Mouse (Mus musculus): ENCODE data around the gene Adra1b.
A peak's percentile ranks its signal among the peaks of the same experiment; 100 is the strongest.

The Adra1b gene

DNA sequence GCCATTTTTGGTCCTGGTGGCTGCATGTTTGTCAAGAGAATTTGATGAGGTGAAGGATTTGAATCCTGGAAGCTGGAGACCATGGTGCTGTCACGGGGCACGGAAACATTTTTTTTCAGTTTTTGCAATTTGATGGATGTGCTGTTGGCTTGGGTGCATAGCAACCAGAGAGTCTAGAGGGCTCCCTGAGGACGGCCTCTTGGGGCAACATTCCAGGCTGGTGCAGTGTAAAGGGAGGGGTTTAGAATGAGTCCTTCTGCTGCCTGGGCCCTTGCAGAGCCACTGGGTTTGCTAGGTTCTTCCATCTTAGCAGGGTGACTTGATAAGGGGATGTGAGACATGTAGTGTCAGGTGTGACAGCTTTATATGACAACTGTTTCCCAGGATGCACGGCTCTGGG is 8.5 kb downstream of the Adra1b start:
- no peak for DNase-seq

DNA sequence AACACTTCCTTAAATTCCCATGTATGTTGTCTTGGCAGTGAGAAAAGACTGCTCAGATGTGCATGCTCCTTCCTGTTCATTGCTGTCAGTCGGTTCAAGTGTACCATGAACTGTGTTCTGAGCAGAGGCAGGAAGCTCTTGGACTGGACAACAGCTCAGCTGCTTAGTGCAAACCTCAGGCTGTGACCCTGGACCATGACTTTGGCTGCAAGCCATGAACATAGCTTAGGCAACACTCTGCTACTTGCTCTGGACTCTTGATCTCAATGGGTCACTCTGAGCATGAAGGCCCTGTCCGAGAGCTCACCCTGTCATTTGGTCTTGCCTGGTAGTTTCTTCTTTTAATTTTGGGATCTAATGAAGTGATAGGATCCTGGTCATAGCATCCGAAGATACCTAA is 9.6 kb downstream of the Adra1b start:
- peak in 1 of 2 experiments; percentile 25 for DNase-seq

DNA sequence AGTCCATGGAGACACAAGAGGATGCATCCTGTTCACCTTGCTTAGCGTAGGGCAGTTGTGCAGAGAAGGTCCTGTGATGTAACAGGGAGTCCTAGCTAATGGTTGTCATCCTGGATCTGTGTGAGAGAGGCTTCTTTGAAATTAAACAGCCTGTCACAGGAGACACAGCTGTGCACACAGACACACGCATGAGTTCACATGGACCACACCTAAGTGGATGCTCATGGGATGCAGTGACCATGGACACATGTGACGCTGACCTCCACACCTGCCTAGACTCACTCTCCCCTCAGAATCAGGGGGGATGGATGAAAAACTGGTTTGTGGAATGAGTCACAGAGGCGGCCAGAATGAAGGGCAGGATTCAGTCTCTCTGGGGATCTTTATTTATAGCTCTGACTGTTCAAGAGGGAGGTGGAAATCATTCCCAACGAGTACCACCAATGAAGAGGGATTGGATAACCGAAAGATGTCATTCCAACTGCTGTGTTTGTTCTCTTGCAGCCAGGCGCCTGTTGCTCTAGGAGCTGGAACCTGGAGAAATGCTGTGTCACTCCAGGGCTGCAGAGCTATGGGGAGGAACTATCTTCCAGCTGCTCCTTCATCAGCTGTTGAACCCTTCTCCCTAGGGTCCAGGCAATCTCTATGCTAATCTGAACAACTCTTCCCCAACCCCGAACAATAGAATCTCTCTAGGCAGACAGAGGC is 11.6 kb downstream of the Adra1b start:
- no peak for DNase-seq

DNA sequence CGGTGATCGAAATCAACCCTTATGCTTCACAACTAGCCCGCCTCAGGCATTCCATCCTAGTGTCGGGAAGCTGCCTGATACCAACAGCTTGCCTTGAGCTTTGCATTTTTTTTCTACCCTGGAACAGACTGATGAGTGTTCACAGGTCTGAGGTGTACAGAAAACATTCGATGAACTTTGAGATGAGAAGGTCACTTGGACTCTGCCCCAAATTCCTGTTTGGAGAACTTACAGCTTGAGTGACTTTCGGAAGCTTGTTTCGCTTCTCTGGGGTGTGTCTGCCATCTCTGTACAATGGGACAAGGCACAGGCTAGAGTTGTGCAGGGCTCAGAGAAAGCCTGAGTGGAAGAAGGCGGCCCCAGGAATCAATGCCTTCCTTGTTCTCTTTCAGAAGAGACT is 12.3 kb downstream of the Adra1b start:
- DNase-seq, result no peak

DNA sequence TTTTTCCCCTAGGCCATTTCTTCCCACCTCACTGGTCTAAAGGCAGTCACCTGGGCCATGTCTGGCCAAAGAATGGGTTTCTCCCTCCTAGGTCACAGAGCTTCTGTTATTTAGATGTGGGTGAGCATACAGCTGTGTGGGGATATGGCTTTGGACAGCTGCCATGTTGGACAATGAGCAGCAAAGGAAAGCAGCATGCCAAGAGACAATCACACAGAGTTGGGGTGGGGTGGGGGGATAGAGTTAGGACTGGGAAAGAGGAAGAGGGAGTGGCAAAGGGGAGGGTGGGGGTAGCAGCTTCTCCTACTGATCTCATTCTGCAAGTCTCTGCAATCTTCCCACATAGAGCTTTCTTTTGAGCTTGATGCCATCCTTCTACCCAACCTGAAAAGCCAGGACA is 13.4 kb downstream of the Adra1b start:
- DNase-seq, result no peak

DNA sequence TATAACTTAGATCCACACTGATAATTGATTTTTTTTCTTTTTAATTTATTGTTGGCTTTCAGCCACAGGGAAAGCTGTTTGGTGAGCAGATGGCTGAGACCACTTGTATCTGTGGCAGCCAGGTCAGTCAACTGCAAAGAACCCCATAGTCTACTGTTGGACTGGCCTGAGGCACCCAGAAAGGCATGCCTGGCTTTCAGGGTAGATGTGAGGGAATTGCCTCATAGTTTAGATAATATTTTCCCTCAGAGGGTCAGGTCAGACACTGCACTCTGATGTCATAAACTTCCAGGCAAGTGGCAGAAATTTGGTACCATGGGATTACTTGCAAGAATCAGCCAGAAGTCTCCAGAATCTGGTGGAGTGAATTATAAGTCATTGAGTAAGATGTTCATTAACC is 16.5 kb downstream of the Adra1b start:
- no peak for DNase-seq

DNA sequence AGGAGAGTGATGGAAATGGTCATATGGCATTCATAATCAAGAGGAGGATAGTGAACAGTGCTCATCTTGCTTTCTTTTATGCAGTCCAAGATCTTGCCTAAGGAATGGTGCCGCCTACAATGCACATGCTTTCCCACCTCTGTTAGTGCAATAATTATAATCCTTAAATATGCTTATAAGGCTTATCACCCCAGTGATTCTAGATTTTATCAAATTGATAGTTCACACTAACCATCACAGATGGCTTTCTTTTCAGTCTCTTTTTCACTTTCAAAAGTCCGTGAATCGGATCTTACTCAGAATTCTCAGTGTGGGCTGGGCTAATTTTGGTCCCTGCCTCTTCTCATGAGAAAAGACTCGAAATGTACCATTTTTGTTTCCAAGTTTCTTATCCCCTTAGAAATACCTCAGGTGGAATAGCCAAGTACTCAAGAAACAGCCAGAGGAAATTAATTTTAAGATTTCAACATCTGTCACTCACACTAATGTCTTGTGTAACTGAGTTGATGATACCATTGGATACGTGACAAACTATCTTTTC is 17.3 kb downstream of the Adra1b start:
- DNase-seq, result no peak

DNA sequence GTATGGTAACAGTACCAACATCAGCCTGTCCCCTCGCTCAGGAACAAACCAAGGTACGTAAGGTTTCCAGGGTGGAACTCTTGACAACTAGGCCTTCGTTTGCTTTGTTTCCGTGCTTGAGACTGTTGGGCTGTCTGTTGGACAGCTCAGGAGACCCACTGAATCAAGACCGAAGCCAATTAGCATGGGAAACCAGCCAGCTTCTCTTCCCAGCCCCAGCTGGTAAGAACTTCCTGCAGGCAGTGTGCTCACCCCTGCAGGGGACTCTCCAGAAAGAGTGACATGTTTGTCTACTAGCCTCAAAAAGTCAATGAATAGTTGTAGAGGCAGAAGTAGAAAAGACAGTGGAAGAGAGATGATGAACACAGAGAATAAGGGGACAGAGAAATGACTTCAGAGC is 23.8 kb downstream of the Adra1b start:
- DNase-seq, result peak; percentile 4 to 11

DNA sequence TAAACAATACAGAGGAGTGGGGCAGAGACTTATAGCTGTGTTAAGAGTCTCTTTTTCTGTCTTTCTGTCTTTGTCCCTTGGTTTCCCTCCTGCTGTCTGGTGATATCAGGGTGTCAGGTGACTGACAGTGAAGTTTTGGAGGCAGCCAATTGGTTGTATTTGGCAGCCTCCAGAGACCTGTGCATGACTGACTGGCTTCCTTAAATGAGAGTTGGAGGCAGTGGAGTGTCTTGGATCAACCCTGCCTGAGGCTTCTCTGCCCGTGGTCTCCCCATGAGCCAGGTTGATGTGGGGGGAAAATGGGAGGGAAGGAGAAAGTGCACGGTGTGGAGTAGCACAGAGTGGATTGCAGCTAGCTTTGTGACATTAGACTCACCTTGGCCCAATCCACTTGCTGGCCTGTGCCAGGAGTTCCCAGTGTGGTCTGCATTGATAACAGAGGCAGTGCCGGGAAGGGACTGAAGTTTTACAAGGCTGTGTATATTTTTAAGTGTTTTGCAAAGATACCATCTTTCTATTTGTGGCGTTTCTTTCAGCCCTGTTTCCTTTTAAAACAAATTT is 33.2 kb downstream of the Adra1b start:
- no peak for DNase-seq

DNA sequence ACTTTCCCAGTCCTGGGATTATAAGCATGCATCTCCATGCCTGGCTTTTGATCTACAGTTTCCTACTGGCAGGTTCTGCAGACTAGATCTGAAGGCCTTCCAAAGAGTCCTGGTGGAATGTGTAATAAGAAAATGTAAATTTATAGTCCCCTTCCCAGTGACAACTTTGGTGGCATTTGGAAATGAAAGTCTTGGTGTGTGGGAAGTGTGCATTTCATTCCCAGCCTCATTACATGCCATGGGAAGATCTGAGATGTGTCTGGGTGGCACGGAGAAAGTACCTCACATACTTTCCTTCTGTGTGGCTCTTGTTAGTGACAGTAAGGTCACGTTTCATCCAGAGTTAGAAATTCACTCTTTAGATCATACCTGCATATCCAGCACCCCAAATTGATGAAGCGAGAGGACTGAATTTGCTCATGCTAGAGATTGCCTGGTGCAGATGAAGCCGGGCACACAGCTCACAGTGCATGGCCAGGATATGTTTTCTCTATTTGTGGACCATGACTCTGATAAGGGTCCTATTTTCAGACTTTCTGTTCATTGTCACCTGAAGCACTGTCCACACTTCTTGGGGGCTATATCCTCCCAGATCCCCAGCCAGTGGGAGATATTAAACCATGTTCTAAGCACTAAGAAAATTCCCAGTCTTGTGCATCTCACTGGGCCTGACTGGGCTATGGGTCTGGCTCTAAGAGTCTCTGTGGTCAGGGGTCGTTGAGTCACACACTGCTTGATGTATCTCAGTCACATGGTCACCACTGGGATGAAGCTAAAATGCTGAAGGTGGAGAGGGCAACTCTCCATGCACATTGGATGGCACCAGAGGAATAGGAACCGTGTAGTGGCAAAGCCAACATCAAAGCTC is 35.5 kb downstream of the Adra1b start:
- DNase-seq, result no peak

DNA sequence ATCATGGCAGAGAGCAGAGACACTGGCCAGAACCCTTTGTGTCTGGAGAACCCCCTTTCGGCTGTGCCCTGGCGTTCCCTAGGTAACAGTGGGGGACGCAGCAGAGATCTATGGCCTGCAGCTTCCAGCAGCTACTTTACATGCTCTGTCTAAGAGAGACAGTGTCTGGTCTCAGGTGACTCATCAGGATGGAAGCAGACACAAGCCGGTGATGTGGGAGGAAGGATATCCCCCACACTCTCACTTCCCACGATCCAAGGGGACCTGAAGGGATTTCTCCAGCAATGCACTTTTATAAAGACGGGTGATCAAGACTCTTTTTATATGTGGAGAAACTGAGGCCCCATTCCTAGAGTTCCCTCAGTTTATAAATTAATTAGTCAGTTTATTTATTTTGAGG is 48.0 kb downstream of the Adra1b start:
- no peak for DNase-seq

DNA sequence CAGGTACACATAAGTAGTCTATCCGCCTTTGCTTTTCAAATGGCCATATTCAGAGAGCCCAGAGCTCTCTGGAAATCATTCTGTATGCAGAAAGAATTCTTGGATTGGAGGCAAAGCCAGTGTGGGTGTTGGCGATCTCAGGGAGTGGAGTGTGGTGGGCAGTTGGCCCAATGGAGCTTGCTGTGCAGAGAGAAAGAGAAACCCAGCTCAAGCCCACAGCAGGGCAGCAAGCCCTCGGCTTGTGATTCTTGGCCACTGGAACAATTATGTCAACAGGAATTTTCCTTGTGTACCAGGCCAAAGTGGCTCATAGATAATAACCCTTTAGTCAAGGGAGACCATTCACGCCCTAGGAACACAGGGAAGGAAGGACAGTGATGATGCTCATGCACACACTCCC is 53.0 kb downstream of the Adra1b start:
- DNase-seq, result no peak

DNA sequence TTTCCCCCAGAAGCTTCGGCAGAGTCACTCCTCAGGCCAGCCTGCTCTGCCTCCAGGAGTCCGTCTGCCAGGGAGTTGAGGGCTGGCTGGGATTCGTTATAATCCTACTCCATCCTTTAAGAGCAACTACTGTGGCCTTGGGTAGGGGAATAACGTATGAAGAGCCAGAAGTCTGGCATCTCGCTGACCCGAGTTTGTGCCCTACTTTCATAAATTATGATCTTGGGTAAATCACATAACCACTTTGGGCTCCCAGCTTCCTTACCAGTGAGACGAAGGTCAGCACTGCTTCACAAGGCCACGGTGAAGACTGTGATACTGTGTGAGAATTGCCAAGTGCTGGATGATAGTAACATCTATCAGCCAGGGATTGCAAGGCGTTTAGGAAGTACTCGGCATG is 59.4 kb downstream of the Adra1b start:
- DNase-seq, result no peak

DNA sequence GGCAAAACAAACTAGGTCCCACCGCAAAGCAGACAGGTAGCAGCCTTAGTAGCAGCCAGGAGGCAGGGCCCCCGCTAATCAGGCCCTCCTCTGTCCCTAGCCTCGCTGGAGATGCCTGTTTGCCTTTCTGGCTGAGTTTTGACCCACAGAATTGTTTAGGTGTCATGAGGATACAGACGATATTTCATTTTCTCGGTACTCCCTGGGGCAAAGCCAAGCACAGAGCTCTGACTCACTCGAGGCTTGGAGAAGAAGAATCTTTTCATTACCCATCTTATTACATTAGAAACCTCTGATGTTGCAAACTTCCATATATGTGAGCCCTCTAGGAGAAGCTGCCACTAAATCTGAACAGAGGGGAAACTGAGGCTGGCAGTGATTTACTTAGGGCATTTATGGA is 60.5 kb downstream of the Adra1b start:
- no peak for DNase-seq

DNA sequence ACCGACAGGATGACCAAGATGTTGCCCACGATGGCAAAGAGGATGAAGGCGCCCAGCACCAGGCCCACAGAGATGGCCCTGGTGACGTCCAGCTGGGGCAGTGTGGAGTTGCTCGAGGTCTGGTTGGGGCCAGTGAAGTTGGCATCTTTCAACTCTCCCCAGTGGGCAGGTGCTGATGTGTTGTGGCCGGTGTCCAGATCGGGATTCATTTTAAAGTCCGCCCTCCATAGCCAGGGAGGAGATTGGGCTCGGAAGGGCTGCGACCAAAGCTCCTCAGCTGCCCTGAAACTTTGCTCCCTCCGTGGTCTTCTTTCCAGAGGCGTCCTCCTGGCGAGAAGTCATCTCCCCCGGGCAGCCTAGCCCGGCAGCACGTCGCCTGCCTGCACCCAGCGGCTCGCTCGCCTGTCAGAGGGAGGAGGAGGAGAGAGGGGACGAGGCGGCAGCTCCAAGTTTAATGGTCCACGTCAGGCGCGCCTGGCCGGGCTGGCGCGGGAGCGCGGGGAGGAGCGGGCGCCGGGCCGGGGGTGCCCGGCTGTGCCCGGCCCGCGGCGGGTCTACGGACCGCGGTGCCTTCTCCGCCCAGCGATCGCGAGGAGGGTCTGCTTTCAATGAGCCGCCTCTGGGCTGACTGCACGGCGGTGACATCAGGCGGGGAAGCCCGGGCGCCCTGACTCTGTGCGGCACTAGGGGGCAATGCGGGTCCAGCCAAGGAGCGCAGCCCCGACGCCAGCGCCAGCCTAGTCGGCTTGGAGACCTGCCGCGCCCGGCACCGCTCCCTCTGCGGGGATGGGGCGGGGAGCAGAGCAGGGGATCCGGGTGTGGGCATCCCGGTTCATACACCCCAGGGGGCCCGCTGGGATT is 64.9 kb downstream of the Adra1b start:
- peak; percentile 86 to 90 for DNase-seq

DNA sequence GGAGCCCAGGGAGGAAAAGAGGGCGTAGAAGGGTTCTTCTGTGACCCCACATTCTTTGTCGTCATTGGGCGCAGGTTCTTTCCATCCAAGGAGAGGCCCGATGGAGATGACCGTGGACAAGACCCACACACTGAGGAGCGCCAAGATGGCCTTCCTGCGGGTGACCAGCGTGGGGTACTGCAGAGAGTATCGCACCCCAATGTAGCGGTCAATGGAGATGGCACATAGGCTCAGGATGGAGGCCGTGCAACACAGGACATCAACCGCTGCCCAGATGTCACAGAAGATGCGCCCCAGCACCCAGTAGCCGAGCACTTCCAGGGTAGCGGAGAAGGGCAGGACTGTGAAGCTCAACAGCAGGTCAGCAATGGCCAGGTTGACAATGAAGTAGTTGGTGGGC is 65.6 kb downstream of the Adra1b start:
- DNase-seq, result no peak

DNA sequence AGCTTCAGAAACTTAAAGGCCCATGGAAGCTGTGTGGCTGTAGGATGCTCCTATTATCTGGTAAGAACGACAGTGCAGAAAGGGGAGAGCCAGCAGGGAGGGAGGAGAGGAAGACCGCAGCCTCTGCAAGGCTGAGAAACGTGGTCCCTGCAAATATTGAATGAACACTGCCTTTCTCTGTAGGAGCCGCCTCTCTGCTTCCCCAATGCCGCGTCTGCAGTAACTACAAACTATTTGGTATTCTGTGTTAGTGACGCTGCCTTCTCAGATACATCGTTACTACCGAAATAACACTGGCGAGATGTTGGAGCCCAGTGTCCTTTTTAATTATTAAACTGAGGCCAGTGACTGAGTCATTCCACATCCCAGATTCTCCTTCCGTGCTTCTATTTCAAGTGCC is 66.5 kb downstream of the Adra1b start:
- DNase-seq, result no peak

DNA sequence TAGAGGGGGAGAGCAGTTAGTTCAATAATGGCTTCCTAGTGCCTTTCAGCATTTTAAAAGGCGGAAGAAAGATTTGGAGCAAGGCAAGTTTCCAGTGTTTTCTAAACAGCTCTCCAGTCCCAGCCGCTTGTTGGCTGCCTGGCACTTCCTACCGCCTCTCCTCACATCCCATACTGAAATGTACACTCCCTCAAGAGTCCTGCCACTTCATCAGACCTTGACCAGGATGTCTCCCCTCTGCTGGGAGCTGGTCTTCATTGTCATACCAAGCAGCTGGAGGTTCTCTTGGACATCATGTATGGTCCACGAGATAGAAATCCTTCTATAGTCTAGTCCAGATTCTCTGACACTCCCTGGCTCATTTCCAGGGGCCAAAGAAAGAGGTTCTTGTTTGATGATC is 69.5 kb downstream of the Adra1b start:
- DNase-seq, result no peak

DNA sequence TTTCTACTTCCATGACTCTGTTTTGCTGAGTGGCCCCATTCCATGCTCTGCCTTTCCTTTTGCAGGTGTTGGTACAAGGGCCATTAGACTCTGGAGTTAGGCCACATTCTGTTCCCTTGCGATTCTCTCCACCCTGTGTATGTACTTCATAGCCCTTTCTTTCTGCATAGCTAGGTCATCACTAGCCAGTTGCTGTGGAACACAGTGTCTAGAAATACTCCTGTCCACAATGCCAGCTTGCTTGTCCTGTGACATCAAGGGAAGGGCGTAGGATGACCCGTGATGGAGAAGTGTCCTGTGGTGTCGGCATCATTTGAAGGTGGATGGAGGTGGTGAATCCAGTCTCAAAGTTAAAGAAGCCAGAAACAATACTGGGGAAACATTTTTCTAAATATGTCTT is 74.2 kb downstream of the Adra1b start:
- DNase-seq, result no peak

DNA sequence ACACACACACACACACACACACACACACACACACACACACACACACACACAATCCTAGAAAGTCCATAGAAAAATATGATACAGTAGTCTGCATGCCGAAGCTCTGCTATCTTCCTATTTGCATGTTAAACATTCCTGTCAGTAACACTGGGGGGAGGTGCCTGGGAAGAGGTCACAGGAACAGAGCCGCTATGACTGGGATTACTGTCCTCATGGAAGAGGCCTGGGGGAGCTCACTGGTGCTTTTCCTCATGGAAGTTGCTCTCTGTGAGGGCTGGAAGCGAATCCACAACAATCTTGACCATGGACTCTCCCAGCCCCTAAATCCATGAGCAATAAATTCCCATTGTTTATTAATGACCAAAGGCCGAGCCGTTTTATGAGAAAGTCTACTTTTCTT is 77.7 kb downstream of the Adra1b start:
- peak; percentile 27 to 40 for DNase-seq

DNA sequence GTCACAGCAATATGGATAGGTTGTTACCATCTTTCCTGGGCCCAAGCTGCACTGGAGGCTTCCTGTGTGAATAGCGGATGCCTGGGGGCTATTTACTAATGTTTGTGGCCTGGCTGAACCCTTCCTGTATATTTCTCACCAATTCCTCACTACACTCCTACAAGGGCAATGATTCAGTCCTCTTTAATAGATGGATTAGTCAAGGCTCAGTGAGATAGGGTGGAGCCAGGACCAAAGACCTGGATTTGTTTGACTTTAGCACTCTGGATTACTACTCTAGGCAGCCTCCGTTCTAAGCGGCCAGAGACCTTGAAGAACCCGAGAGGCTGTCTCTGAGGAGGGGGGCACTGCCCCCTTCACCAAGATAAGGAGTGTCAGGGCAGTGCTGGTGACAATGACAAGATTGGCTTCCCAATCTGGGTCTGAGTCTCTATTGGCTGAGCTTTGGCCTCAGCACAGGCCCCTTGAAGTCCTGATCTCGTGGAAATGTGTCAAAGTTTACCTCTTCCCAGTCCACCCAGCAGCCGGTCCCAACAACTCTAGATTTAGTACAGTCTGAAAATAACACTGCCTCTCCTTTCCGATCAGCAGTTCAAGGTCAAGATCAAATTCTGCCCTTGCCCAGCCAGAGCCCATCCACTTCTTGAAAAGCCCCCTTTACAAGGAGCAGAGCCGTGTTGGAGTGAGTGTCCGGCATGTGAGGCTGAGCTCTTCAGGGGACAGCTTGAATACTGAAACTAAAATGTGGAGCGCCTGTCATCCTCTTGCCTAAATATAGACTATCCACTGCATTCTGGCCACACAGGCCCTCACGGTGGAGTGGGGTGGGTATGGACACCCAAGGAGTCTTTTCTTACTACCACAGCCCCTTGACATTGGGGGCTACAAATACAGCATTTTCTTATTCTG is 80.2 kb downstream of the Adra1b start:
- DNase-seq, result no peak

Measured in kidney, postnatal 4 days (tissue).